Mouse (Mus musculus): Measurements from ENCODE around the gene Zfp715.

The Zfp715 gene

DNA sequence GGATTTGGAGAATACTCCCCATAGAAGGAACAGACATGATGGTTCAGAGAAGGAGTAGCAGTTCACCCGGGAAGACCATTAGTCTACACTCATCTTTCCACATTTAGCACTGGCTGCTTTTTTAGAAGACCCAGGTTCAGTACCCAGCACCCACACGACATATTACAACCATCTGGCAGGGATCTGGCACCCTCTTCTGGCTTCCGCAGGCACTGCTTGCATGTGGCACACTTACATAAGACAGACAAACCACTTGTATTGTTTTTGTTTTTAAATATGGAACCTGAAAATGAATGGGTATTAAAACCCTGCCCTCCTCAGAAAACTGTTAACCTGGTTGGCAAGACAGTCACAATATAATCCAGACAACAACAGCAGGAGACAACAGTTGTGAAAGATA, 21.6 kb downstream of the Zfp715 start:
- DNase-seq (ENCODE audit: low read depth, low spot score) = peak; percentile 54

- DNase-seq (ENCODE audit: low read depth, low spot score) = peak; percentile 74
Measured at GRCm38 (mm10) chr7:43282859-43283595, 30.1 kb downstream of the Zfp715 start.

GRCm38 (mm10) chr7:43282459-43282858, 30.6 kb downstream of the Zfp715 start:
- DNase-seq (ENCODE audit: low read depth, low spot score) = no peak

DNA sequence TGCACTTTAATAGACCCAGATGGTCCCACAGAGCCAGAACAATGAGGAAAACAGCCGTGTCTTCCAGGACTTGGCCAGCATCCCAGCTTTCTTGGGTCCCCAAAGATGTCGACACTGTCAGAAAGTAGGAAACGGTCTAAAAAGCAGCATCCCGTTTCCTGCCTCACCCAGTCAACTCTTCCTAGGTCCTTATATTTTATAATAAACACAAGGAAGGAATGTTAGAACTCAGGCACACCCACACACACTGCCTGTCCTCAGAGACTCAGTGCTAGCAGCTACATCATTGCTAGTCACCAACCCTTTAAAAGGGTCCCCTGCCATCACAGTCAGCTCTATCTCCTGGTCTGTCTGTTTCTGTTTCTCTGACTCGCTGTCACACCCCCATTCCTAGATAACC, 35.7 kb downstream of the Zfp715 start:
- no peak for DNase-seq (ENCODE audit: low read depth, low spot score)

- DNase-seq (ENCODE audit: low read depth, low spot score) = peak; percentile 77
Measured at GRCm38 (mm10) chr7:43276178-43276577, 36.9 kb downstream of the Zfp715 start.

- DNase-seq (ENCODE audit: low read depth, low spot score) = no peak
Measured at GRCm38 (mm10) chr7:43273476-43273875, 39.6 kb downstream of the Zfp715 start.

- DNase-seq (ENCODE audit: low read depth, low spot score) = peak; percentile 94
Measured at GRCm38 (mm10) chr7:43267359-43267758, 45.7 kb downstream of the Zfp715 start.

- DNase-seq (ENCODE audit: low read depth, low spot score) = peak; percentile 96
Measured at GRCm38 (mm10) chr7:43253540-43253939, 59.6 kb downstream of the Zfp715 start.

- peak; percentile 64 for DNase-seq (ENCODE audit: low read depth, low spot score)
Measured at GRCm38 (mm10) chr7:43250718-43251117, 62.4 kb downstream of the Zfp715 start.
